Mouse (Mus musculus) heart, embryonic 13.5 days (tissue): ENCODE measurements around the gene Rab17. TPM values are rescaled to one million over a fixed set of nuclear protein-coding genes. Genes with fewer than 3 reads are reported as not detected.

Experiments
- ATAC-seq: fragments of 200-750 bp; cut with Nextera tagmentation; 2 replicates; pipeline ENCODE4 v1.8.0; 2017; ENCODE audit warnings: moderate TSS enrichment; ENCODE audit not compliant: insufficient number of reproducible peaks, low FRiP score, low TSS enrichment; ENCODE audit errors: extremely low read depth
- H3K27ac ChIP-seq: fragments of 300-500 bp; sonication (generic); replicated peaks from 2 replicates; pipeline ENCODE4 v1.5.1; 2015; ENCODE audit warnings: moderate library complexity, mild to moderate bottlenecking, inconsistent platforms
- H3K27me3 ChIP-seq: fragments of 300-500 bp; sonication (generic); replicated peaks from 2 replicates; pipeline ENCODE4 v1.6.1; 2015; ENCODE audit warnings: mild to moderate bottlenecking, inconsistent platforms
- H3K36me3 ChIP-seq: fragments of 300-500 bp; sonication (generic); 2 replicates; pipeline ENCODE4 v1.6.1; 2015; ENCODE audit warnings: mild to moderate bottlenecking, inconsistent platforms
- H3K4me1 ChIP-seq: fragments of 300-500 bp; sonication (generic); 2 replicates; pipeline ENCODE4 v1.6.1; 2015; ENCODE audit warnings: inconsistent platforms
- H3K4me2 ChIP-seq: fragments of 300-500 bp; sonication (generic); 2 replicates; pipeline ENCODE4 v1.6.1; 2015; ENCODE audit warnings: inconsistent platforms, mild to moderate bottlenecking, moderate library complexity
- H3K4me3 ChIP-seq: fragments of 300-500 bp; sonication (generic); 2 replicates; pipeline ENCODE4 v1.5.1; 2015; ENCODE audit warnings: moderate library complexity, mild to moderate bottlenecking, inconsistent platforms
- H3K9ac ChIP-seq: fragments of 300-500 bp; sonication (generic); 2 replicates; pipeline ENCODE4 v1.6.1; 2015; ENCODE audit warnings: inconsistent platforms, mild to moderate bottlenecking, moderate library complexity
- H3K9me3 ChIP-seq: fragments of 300-500 bp; sonication (generic); 2 replicates; pipeline ENCODE4 v1.6.1; 2016; ENCODE audit warnings: inconsistent platforms
- WGBS: fragments of 180-500 bp; shearing (Covaris S2); methylation state at CpG from one replicate; pipeline ENCODE4 v1.1.7; 2015; ENCODE audit warnings: mixed read lengths; 5-methylcytosine and 5-hydroxymethylcytosine counted together
- polyA plus RNA-seq: library from polyadenylated mRNA; unstranded; fragments of >200 nt; fragmentation: Nextera tagmentation; extraction: Ambion mirVana; gene quantifications from 2 replicates; pipeline ENCODE4 v1.2.1, GENCODE M21; 2015

Rab17 gene
- polyA plus RNA-seq, 1 experiment from 2014 or later: 0.57 TPM

GRCm38 (mm10) chr1:90927929-90928574 lies 41.4 kb downstream of the Rab17 start:
- H3K27me3 ChIP-seq: 0 out of 2 replicates have a peak, but pooled peaks cover 7% of the 10 kb centered on the region
- peak overlapping the region; percentile 81 for H3K4me2 ChIP-seq
- 2% methylated on average over 23 of the region's 23 CpGs for WGBS
- peak overlapping the region; percentile 48 for H3K4me3 ChIP-seq
- no peak overlapping the region for H3K27ac ChIP-seq
- no peaks in the 10 kb centered on the region for H3K36me3 ChIP-seq
- H3K9ac ChIP-seq: peak overlapping the region; percentile 70
- H3K9me3 ChIP-seq: no peaks in the 10 kb centered on the region
- peak; percentile 22; the same call in 1 of the 2 replicates for ATAC-seq
- H3K4me1 ChIP-seq: peaks cover 27% of the 10 kb centered on the region

- Histone ChIP-seq H3K4me2 (peak overlapping the region; percentile 81), H3K9ac (no peak overlapping the region)
Measured at GRCm38 (mm10) chr1:90927308-90927707, 42.2 kb downstream of the Rab17 start.

DNA sequence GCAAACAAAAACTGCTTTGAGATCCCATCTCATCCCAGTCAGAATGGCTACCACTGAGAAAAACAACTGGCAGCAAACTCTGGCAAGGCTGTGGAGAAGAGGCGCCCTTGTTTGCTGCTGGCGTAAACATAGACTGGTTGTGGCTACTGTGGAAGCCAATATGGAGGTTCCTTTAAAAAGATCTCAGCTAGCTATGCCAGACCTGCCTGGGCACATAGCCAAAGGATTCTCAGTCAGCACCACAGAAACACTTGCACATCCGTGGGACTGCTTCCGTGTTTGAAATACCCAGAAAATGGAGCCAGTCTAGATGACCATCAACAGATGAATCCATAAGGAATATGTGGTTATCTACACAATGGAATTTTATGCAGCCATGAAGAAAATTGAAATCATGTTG lies 43.4 kb downstream of the Rab17 start:
- no peak overlapping the region for H3K27ac ChIP-seq
- H3K9ac ChIP-seq: no peak overlapping the region
- no peak overlapping the region for H3K4me2 ChIP-seq
- no peaks in the 10 kb centered on the region for H3K9me3 ChIP-seq
- H3K27me3 ChIP-seq: 0 out of 2 replicates have a peak, but pooled peaks cover 5% of the 10 kb centered on the region
- H3K36me3 ChIP-seq: no peaks in the 10 kb centered on the region
- WGBS: 56% methylated on average over 4 of the region's 4 CpGs
- H3K4me1 ChIP-seq: peaks cover 22% of the 10 kb centered on the region
- H3K4me3 ChIP-seq: no peak overlapping the region
- no peak for ATAC-seq

More at GRCm38 (mm10) chr1:90927308-90927707, 42.2 kb downstream of the Rab17 start:
- no peak for ATAC-seq
- WGBS: 38% methylated on average over 15 of the region's 15 CpGs
- no peaks in the 10 kb centered on the region for H3K36me3 ChIP-seq
- H3K27ac ChIP-seq: 0 out of 2 replicates have a peak overlapping the region, but pooled peaks have one; percentile 8
- no peaks in the 10 kb centered on the region for H3K9me3 ChIP-seq
- H3K27me3 ChIP-seq: 0 out of 2 replicates have a peak, but pooled peaks cover 7% of the 10 kb centered on the region
- peak overlapping the region; percentile 48 for H3K4me3 ChIP-seq
- H3K4me1 ChIP-seq: peaks cover 22% of the 10 kb centered on the region

DNA sequence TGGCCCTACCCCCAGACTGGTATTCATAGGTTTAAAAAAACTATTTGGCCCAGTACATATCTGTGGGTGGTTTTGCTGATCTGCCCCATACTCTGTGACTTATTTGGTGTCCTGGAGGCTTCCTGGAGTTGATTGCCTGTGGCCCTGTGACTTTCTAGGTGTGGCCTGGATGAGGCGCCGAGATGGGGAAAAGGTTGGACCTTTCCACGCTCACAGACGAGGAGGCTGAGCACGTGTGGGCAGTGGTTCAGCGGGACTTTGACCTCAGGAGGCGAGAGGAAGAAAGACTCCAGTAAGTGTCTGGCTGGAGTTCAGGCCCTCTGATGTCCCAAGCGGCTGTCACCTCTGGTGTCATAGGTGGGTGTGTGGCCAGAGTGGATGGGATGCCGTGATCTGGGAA lies 47.8 kb downstream of the Rab17 start:
- no peak for ATAC-seq
- WGBS: 79% methylated on average over 9 of the region's 9 CpGs
- no peak overlapping the region for H3K4me2 ChIP-seq
- H3K36me3 ChIP-seq: no peaks in the 10 kb centered on the region
- H3K9me3 ChIP-seq: peaks cover 15% of the 10 kb centered on the region; the same call in 1 of the 2 replicates
- peaks cover 9% of the 10 kb centered on the region; the same call in 1 of the 2 replicates for H3K27me3 ChIP-seq
- H3K4me3 ChIP-seq: no peak overlapping the region
- H3K27ac ChIP-seq: no peak overlapping the region
- peaks cover 21% of the 10 kb centered on the region for H3K4me1 ChIP-seq
- no peak overlapping the region for H3K9ac ChIP-seq

GRCm38 (mm10) chr1:90917509-90917908 lies 52.0 kb downstream of the Rab17 start:
- no peak overlapping the region for H3K9ac ChIP-seq
- peaks cover 15% of the 10 kb centered on the region; the same call in 1 of the 2 replicates for H3K9me3 ChIP-seq
- no peak overlapping the region for H3K4me2 ChIP-seq
- H3K36me3 ChIP-seq: no peaks in the 10 kb centered on the region
- peaks cover 21% of the 10 kb centered on the region for H3K27me3 ChIP-seq
- H3K4me3 ChIP-seq: no peak overlapping the region
- H3K4me1 ChIP-seq: peaks cover 30% of the 10 kb centered on the region
- H3K27ac ChIP-seq: no peak overlapping the region
- ATAC-seq: no peak
- 38% methylated on average over 6 of the region's 6 CpGs for WGBS

DNA sequence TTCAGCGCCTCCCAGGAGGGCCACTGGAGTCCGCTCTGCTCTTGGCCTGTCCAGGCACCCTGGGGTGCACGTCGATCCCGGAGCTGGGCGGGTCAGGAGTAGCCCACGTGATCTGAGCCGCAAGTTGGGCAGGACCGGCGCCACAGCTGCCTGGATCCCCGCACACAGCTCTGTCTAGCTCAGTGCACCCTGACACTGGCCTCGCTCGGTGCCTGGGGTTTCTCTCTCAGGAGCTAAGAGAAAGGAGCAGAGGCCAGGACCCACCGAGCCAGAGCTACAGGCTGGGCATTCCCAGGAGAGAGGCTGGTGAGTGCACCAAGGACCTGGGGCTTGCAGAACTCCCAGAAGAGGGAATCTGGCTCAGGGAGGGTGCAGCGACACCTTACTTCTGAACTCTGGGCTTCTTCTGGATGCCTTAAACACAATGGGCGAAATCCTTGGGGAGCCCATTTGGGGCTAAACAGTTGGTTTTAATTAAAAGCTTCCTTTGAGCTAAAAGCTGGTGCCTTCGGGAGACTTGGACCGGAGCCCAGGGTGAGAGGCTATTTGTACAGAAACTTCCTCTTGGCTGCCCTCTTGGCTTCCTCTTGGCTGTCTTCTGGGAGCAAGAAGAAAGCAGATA lies 54.4 kb downstream of the Rab17 start, which contains the start of gene Mlph:
Gene Mlph, plus strand, starts transcription at position 138 of the 622 bp plus-strand sequence.
- Histone ChIP-seq H3K27me3 (peaks cover 34% of the 10 kb centered on the region), H3K4me2 (peak within 1 kb of the TSS; percentile 66), H3K4me3 (peak within 1 kb of the TSS; percentile 36), H3K9ac (peak within 1 kb of the TSS; percentile 61), H3K27ac (no peak within 1 kb of the TSS), H3K4me1 (peaks cover 37% of the 10 kb centered on the region), H3K36me3 (no peaks in the 10 kb centered on the region), H3K9me3 (peaks cover 13% of the 10 kb centered on the region; the same call in 1 of the 2 replicates)
- WGBS: 8% methylated on average over 18 of the region's 18 CpGs
- peak; percentile 37; the same call in 1 of the 2 replicates for ATAC-seq

DNA sequence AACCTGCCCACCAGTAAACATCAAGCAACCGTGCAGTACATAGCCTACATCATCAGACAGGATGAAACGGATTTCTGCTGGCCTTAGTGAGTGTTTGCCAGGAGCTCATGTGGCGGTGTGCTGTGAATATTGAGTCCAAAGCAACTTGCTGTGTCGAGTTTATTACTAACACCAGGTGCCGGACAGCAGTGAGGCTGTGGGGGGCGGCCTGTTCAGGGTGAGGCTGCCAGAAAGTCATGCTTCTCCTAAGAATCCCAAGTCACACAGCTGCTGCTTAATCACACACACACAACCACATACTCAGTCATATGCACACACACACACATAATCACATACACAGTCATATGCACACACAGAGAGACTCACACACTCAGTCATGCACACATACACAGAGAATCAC lies 56.2 kb downstream of the Rab17 start:
- H3K9me3 ChIP-seq: no peaks in the 10 kb centered on the region
- no peaks in the 10 kb centered on the region for H3K36me3 ChIP-seq
- no peak overlapping the region for H3K27ac ChIP-seq
- peaks cover 49% of the 10 kb centered on the region for H3K27me3 ChIP-seq
- WGBS: 70% methylated on average over 6 of the region's 6 CpGs
- H3K9ac ChIP-seq: no peak overlapping the region
- peaks cover 49% of the 10 kb centered on the region for H3K4me1 ChIP-seq
- no peak overlapping the region for H3K4me3 ChIP-seq
- no peak overlapping the region for H3K4me2 ChIP-seq
- ATAC-seq: no peak

DNA sequence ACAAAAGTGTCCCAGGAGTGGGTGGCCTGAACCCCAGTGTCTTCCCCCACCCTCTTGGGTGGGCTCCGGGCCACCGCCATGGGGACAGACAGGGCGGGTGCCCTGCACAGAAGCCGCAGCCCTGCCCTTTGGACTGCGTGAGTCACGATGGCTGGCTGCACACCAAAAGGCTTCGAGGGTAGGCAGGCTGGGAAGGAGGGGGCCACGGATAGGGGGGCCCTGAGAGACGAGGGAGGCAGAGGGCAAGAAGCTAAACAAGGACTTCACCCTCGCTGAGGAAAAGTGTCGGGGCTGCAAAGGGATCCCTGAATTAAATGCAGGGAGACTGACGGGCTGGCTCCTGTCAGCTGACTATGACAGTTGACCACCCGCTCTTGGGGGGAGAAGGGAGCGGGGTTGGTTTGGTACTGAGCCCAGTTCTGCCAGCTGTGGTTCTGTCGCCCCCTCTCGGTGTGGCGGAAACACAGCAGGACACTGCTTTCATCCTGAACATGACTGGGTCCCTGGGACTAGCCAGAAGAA lies 59.8 kb downstream of the Rab17 start:
- Histone ChIP-seq H3K4me3 (peak overlapping the region; percentile 11; the same call in 1 of the 2 replicates), H3K4me2 (peak overlapping the region; percentile 54), H3K4me1 (peaks cover 23% of the 10 kb centered on the region), H3K36me3 (no peaks in the 10 kb centered on the region), H3K9ac (no peak overlapping the region), H3K27ac (peak overlapping the region; percentile 45; the same call in 1 of the 2 replicates), H3K9me3 (no peaks in the 10 kb centered on the region), H3K27me3 (peaks cover 49% of the 10 kb centered on the region)
- WGBS: 35% methylated on average over 17 of the region's 17 CpGs
- no peak for ATAC-seq

DNA sequence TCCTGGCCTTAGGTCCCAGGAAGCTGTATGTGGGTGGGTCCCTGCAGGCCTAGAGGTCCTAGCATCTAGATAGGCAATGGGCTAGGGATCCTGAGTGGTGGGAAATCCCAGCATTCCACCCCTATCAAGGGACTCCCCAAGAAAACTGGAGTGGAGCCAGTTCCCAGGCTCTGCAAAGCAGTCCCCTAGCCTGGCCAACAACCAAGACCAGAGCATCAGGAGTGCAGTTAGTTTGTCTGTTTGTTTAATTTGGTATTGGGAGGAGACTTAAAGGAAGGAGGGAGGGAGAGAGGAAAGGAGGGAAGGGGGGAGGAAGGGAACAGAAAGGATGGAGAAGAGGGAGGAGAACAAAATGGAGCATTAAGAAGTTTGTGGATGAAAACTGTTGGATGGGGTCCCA lies 60.3 kb downstream of the Rab17 start:
- H3K9ac ChIP-seq: no peak overlapping the region
- H3K4me3 ChIP-seq: no peak overlapping the region
- H3K9me3 ChIP-seq: no peaks in the 10 kb centered on the region
- H3K36me3 ChIP-seq: no peaks in the 10 kb centered on the region
- peaks cover 49% of the 10 kb centered on the region for H3K27me3 ChIP-seq
- no peak for ATAC-seq
- H3K27ac ChIP-seq: 0 out of 2 replicates have a peak overlapping the region, but pooled peaks have one; percentile 45
- H3K4me2 ChIP-seq: peak overlapping the region; percentile 54
- peaks cover 23% of the 10 kb centered on the region for H3K4me1 ChIP-seq
